ENCODE assay signal across 22 mouse cellular contexts in the genomic region with DNA sequence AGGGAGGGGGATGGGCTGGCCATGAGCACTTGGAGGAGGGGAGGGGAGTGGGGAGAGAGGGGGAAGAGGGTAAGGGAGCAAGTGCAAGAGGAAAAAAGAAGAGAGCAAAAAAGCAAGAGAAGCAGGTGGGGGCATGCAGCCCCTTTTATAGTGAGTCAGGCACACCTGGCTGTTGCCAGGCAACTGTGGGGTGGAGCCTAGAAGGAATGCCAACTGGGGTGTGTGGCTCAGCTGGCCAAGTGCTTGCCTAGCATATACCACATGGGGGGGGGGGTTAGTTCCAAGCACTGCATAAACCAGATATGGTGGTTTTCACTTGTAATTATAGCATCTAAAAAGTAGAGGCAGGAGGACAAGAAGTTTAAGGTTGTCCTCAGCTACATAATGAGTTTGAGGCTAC.
DNase-seq lines count a peak whose midpoint lies in the region; ATAC-seq and TF ChIP-seq lines count a peak whose summit lies in the region.
"Had no signal": no experiment of that assay in that cellular context is flagged by ENCODE, and none has a peak within 500 bp of the region (broad histone marks: within the 10 kb centered on the region; RNA-seq: fewer than 3 reads in every experiment).

No protein-coding gene starts in this region.

- H3K4me1 ChIP-seq in neural tube, embryonic 14.5 days (ENCODE audit: control insufficient read depth, insufficient read depth, low read length), result no peaks in the 10 kb centered on the region
- no peaks in the 10 kb centered on the region for H3K4me1 ChIP-seq in cerebellum, adult 2 months (ENCODE audit: control insufficient read depth, insufficient read depth, low read length)
- no peaks in the 10 kb centered on the region for H3K4me1 ChIP-seq in liver, embryonic 11.5 days (replicated peaks; ENCODE audit: control insufficient read depth, insufficient read depth, low read length)
- H3K4me1 ChIP-seq: forebrain, embryonic 15.5 days; heart, embryonic 15.5 days; hindbrain, embryonic 15.5 days; kidney, embryonic 15.5 days; midbrain, embryonic 13.5 days had no signal

- H3K9me3 ChIP-seq in neural tube, embryonic 14.5 days (ENCODE audit: control insufficient read depth, low read length), result no peaks in the 10 kb centered on the region
- no peaks in the 10 kb centered on the region for H3K9me3 ChIP-seq in liver, embryonic 11.5 days (ENCODE audit: control insufficient read depth, low read length)
- H3K9me3 ChIP-seq: forebrain, embryonic 15.5 days; G1E; heart, embryonic 15.5 days; hindbrain, embryonic 15.5 days; kidney, embryonic 15.5 days; limb, embryonic 15.5 days had no signal

- H3K27ac ChIP-seq in neural tube, embryonic 14.5 days (ENCODE audit: low read depth, low read length), result no peak overlapping the region
- no peak overlapping the region for H3K27ac ChIP-seq in cerebellum, adult 2 months (ENCODE audit: insufficient read depth, low read length)
- no peak overlapping the region for H3K27ac ChIP-seq in liver, embryonic 11.5 days (ENCODE audit: low read depth, low read length)
- H3K27ac ChIP-seq: forebrain, embryonic 15.5 days; heart, embryonic 15.5 days; hindbrain, embryonic 15.5 days; kidney, embryonic 15.5 days; midbrain, embryonic 13.5 days had no signal

- H3K4me2 ChIP-seq in neural tube, embryonic 14.5 days (ENCODE audit: low read depth, low read length), result no peak overlapping the region
- H3K4me2 ChIP-seq in liver, embryonic 11.5 days, result no peak overlapping the region
- H3K4me2 ChIP-seq: forebrain, embryonic 15.5 days; heart, embryonic 15.5 days; hindbrain, embryonic 15.5 days; kidney, embryonic 15.5 days; limb, embryonic 15.5 days; midbrain, embryonic 13.5 days had no signal

- TF ChIP-seq CTCF in cerebellum, adult 2 months (IDR thresholded peaks at IDR 0.05; ENCODE audit: borderline replicate concordance, insufficient read depth, low read depth, low read length), result no peak

- no peaks in the 10 kb centered on the region for H3K36me3 ChIP-seq in neural tube, embryonic 14.5 days (ENCODE audit: control insufficient read depth, insufficient read depth, low read length)
- no peaks in the 10 kb centered on the region for H3K36me3 ChIP-seq in liver, embryonic 11.5 days (ENCODE audit: control insufficient read depth, insufficient read depth, low read length)
- H3K36me3 ChIP-seq: forebrain, embryonic 15.5 days; G1E; heart, embryonic 15.5 days; hindbrain, embryonic 15.5 days; kidney, embryonic 15.5 days; limb, embryonic 15.5 days; midbrain, embryonic 13.5 days had no signal

- peak; percentile 57 for DNase-seq in heart, adult 11 months
- no peak for DNase-seq in heart, adult 18-20 months
- no peak for DNase-seq in neural tube, embryonic 10.5 days (ENCODE audit: extremely low spot score, low spot score)
- peak; percentile 54 to 72 for DNase-seq in thymus, postnatal 10 days (ENCODE audit: low spot score in 2 of 2)
- no peak for DNase-seq in cerebellum, adult 2 months
- no peak for DNase-seq in liver, embryonic 11.5 days (ENCODE audit: low spot score)
- DNase-seq: cerebellum, adult 9-10 months; gastrocnemius, postnatal 14 days; heart, postnatal 4 days; kidney, postnatal 4 days; liver, postnatal 0 days; retina, postnatal 1 day; right cerebral cortex, postnatal 4 days had no signal

- no peak for TF ChIP-seq POLR2A in cerebellum, adult 2 months (IDR thresholded peaks at IDR 0.05; ENCODE audit: borderline replicate concordance, insufficient read depth, low read length)

- H3K4me3 ChIP-seq in neural tube, embryonic 14.5 days (ENCODE audit: low read depth, low read length), result no peak overlapping the region
- H3K4me3 ChIP-seq in cerebellum, adult 2 months (replicated peaks; ENCODE audit: insufficient read depth, low read depth, low read length), result no peak overlapping the region
- H3K4me3 ChIP-seq in liver, embryonic 11.5 days (ENCODE audit: low read depth, low read length), result no peak overlapping the region
- H3K4me3 ChIP-seq: forebrain, embryonic 15.5 days; heart, embryonic 15.5 days; hindbrain, embryonic 15.5 days; kidney, embryonic 15.5 days; limb, embryonic 15.5 days; midbrain, embryonic 13.5 days had no signal

- peak; percentile 41; the same call in 1 of the 2 replicates for ATAC-seq in neural tube, embryonic 14.5 days (ENCODE audit: low read depth)
- ATAC-seq in liver, embryonic 11.5 days (replicated peaks; ENCODE audit: low FRiP score), result no peak
- ATAC-seq: forebrain, embryonic 15.5 days; intestine, postnatal 0 days; liver, postnatal 0 days; midbrain, embryonic 13.5 days had no signal

- H3K27me3 ChIP-seq in neural tube, embryonic 14.5 days (ENCODE audit: control insufficient read depth, insufficient read depth, low read length), result no peaks in the 10 kb centered on the region
- H3K27me3 ChIP-seq in cerebellum, adult 2 months (ENCODE audit: control insufficient read depth, insufficient read depth, low read length), result no peaks in the 10 kb centered on the region
- no peaks in the 10 kb centered on the region for H3K27me3 ChIP-seq in liver, embryonic 11.5 days (replicated peaks; ENCODE audit: control insufficient read depth, insufficient read depth, low read length)
- H3K27me3 ChIP-seq: forebrain, embryonic 15.5 days; heart, embryonic 15.5 days; hindbrain, embryonic 15.5 days; kidney, embryonic 15.5 days; limb, embryonic 15.5 days; midbrain, embryonic 13.5 days had no signal

- no peak overlapping the region for H3K9ac ChIP-seq in neural tube, embryonic 14.5 days (replicated peaks; ENCODE audit: low read depth, low read length)
- H3K9ac ChIP-seq in liver, embryonic 11.5 days (ENCODE audit: low read depth, low read length), result no peak overlapping the region
- H3K9ac ChIP-seq: forebrain, embryonic 15.5 days; heart, embryonic 15.5 days; hindbrain, embryonic 15.5 days; kidney, embryonic 15.5 days; limb, embryonic 15.5 days; liver, postnatal 0 days; midbrain, embryonic 13.5 days had no signal

Comparison
In these comparisons a context has a peak if more than half of its experiments do, and no peak if none do; other contexts are left out.
1. DNase-seq: peak in heart, adult 11 months (single experiment) and thymus, postnatal 10 days (2 of 2); none in heart, adult 18-20 months (0 of 2), neural tube, embryonic 10.5 days (single experiment), cerebellum, adult 2 months (0 of 2) and liver, embryonic 11.5 days (single experiment).